Mouse (Mus musculus): Measurements from ENCODE around the gene St7l.
"Not testable (repeated sequence)": the region's sequence is repeated elsewhere in the genome, so short reads cannot be mapped to it uniquely, and the experiment has no call there.

DNA sequence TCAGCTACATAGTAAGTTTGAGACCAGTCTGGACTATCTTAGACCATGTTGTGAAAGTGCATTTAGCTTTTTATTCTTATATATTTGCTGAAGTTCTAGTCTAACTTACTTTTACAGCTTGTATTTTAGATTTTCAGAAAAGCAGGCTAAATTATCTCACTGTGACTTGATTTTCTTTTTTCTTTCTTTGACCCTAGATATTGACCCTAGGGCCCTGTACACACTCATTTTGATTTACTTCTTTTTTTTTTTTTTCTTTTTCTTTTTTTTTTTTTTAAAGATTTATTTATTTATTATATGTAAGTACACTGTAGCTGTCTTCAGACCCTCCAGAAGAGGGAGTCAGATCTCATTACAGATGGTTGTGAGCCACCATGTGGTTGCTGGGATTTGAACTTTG, 2.9 kb downstream of the St7l start:
- TF ChIP-seq E2F4 (IDR thresholded peaks at IDR 0.05; ENCODE audit: insufficient read depth); MYOD1 (IDR thresholded peaks at IDR 0.05; ENCODE audit: control insufficient read depth in 1 of 3, insufficient read length in 2 of 3, low read depth in 2 of 3); POLR2A (IDR thresholded peaks at IDR 0.05; ENCODE audit: insufficient read length, low read depth); CEBPB (IDR thresholded peaks at IDR 0.05; ENCODE audit: insufficient read depth, poor library complexity, severe bottlenecking); MAX (IDR thresholded peaks at IDR 0.05; ENCODE audit: low read depth); SRF (IDR thresholded peaks at IDR 0.05; ENCODE audit: control insufficient read depth, insufficient read length, low read depth); TCF3 (IDR thresholded peaks at IDR 0.05; ENCODE audit: insufficient read length, low read depth); USF1 (IDR thresholded peaks at IDR 0.05; ENCODE audit: low read depth); TCF12 (IDR thresholded peaks at IDR 0.05; ENCODE audit: insufficient read depth, poor library complexity, severe bottlenecking): not testable (repeated sequence)

Measured in myocyte (in vitro differentiated cells).